Mouse (Mus musculus) adrenal gland, adult (tissue): ENCODE results near the gene Cd5.

Source experiments
- DNase-seq, 2 experiments: peaks; one replicate each; pipeline ENCODE4 v3.0.0; 2022 to 2023; ENCODE audit warnings: low spot score in 1 of 2; ENCODE audit not compliant: inconsistent age in 2 of 2

The Cd5 gene

DNA sequence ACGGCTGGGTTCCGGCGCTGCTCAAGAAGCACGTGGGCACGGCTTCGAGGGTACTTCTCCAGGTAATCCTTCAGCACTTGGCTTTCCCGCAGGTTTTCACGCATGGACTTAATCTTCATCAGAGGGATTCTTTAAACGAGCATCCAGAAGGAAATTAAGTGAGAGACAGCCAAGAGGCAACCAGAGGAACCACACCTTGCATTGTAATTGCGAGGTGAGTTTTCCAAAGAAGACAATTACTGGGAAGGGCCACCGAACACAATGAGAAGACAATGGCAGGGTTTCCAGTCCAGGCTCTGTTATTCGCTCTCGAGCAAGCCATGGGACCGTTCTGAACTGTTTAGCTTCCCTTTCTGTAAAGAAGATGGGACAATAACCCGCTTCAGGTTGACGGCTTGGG lies 62.1 kb downstream of the Cd5 start:
- no peak for DNase-seq

DNA sequence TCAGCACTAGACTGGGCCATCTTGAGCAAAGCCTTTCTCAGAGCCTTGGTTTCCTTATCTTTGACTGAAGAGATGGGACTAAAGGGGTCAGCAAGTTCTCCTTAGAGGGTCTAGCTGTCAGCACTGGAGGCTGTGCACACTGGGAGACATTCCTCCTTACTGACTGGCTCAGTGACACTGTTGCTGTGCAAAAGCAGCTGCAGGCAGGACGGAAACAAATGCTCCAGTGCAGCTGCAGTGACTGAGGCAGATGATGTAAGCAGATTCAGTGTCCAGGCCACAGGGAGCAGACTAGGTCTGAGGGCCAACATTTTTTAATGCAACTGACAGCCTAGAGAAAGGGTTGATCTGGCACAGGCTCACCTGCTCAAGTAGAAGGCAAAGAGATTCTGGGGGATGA lies 65.5 kb downstream of the Cd5 start:
- DNase-seq = no peak

DNA sequence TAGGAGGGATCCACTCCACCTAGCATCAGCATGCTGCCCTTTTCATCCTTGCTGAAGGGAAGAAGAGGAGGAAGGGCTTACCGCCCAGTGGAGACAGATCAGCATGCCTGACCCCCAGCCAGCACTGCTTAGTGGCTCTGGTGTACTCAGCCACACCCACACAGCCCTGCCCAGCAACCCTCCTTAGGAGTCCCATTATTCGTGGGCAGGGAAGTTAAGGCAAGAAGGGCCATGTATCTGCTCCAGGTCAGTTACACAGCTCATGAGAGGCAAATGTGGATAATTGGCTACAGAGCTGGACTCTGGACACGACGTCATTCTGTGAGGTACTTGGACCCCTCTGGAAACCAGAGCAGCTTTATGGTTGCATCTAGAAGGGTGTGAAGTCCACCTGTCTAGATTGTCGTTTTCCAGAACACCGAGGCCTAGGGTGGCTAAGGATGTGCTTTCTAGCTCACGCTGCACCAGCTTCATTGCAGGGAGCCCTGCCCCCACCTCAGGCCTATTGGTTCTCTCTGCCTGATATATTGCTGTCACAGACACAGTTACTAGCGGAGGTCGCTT lies 66.9 kb downstream of the Cd5 start:
- DNase-seq = no peak

DNA sequence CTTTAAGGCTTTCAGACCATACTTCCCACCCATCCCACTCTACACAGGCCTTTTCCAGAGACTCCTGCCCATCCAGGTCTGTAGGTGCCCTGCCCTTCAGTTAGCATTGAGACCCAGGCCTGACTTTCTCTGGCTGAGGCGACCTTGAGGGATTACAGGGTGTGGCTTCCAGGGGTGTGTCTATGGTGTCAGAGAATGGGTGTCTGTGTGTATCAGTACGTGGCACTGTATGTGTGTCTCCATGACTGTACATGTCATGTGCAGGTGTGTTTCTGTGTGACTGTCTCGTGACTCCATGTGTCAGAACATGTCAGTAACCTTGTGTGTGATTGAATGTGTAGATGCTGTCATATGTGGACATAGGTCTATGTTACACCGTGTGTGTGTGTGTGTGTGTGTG lies 67.5 kb downstream of the Cd5 start:
- no peak for DNase-seq
